Mouse (Mus musculus) ES-Bruce4 (cell line): ENCODE data around the gene Rhbdl3.

Experiments used
- CTCF ChIP-seq: IDR thresholded peaks from one replicate; pipeline ENCODE4 v1.8.1; 2011; ENCODE audit warnings: low read depth, low read length
- POLR2A ChIP-seq: IDR thresholded peaks from one replicate; pipeline ENCODE4 v1.8.1; 2011; ENCODE audit warnings: low read length; ENCODE audit not compliant: insufficient read depth

GRCm38 (mm10) chr11:80299513-80300235, 1.0 kb upstream of the Rhbdl3 start:
- TF ChIP-seq CTCF, result no peak
- no peak for TF ChIP-seq POLR2A
